Mouse (Mus musculus) Muller cell, postnatal 12 days (primary cell): ENCODE results near the gene Pex26.
A peak's percentile ranks its signal among the peaks of the same experiment; 100 is the strongest.

ENCODE experiments used
- DNase-seq: peaks from one replicate; pipeline ENCODE4 v3.0.0-alpha.2; 2015; ENCODE audit errors: inconsistent ontology term

The Pex26 gene

DNA sequence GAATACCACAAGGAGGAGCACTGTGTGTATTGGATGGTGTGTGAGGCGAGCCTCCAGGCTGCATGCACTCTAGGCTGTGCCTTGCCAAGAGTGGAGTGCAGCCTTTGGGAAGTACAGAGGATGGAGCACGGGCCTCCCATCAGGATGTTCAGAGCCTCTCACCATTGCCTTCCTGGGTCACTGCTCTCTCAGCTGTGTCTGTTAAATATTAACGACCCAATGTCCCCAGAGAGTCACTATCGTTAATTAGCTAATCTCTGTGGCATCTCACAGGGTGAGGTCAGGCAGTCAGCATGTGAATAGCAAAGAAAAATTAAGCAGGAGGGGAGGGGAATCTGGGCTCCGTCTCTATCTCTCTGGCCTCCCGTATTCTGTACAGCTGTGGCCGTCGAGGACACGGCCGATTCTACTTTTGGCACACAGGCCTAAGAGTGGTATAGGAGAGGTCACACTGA lies 17.3 kb upstream of the Pex26 start:
- no peak for DNase-seq

DNA sequence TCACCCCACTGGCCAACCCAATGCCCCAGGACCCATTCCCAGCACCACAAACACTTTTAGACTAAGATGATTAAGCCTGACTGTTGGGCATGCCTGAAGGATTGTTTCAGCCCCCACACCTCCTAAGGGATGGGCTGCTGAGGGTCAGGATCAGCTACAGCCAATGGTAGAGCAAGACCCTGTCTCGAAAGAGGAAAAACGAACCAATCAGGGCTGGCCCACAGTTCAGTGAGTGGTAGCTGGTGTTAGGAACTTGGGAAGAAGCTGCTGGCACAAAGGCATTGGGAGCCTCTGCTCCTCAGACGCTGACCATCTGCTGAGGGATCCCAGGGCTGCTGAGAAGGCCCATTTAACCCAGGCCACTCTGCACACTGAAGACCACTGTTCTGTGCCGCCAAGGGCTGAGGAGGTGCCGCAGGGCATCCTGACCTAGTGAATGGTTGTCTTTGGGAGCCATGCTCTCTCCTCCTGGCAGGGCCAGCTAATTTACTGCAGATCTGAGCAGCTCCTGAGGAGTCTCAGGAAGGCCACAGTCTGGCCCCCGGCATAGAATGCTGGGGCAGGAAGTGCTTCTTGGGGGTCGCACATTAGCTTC lies 16.0 kb upstream of the Pex26 start:
- DNase-seq, result no peak

DNA sequence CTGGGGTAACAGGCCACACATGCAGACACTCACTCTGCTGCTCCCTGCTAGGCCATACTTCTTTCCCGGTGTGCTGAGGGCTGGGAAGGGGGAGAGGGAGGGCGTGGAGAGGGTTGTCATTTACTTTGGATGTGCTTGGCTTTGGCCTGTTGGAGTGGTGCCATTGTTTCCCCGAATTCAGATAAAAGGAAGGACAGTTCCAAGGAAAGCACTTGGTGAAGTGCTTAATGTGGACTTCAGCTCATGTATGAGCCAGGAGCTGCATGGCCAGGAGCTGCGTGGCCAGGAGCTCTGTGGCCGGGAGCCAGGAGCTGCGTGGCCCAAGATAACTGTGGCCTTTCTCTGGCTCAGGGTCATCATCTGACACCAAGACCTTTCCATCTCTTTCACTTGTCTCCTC lies 12.4 kb upstream of the Pex26 start:
- DNase-seq, result no peak

DNA sequence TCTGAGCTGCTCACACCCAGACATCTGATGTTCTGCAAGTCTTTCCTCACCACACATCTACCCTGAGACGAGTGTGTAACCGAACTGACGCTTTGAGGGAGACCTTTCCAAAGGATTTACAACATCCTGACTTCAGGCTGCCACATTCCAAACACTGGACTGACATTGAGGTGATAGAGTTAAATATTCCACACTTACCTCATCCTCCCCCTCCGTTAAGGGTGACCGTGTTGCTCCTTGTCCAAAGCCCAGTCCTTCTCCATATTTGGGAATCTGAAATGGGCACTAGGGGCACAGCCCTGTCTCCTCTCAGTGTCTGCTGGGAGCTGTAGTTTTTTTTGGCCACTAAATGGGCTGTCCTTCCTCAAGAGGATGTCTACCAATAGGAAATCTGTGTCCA lies 10.0 kb upstream of the Pex26 start:
- no peak for DNase-seq

DNA sequence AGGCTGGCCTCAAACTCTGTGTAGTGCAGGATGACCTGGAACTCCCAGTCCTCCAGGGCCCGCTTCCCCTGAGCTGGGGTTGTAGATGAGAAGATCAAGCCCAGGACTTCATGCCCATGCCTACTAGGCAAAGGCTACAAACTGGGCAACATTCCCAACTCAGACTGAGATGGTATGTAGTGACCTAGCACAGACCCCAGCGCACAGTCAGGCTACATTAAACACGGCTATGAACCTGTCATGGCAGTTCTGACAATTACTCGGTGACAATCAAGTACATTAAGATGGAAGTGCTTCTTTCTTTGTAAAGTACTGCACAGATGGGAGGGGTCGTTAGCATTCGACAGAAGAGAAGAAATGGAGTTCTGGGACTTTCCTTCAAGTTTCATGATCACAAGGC lies 8.7 kb upstream of the Pex26 start:
- no peak for DNase-seq

DNA sequence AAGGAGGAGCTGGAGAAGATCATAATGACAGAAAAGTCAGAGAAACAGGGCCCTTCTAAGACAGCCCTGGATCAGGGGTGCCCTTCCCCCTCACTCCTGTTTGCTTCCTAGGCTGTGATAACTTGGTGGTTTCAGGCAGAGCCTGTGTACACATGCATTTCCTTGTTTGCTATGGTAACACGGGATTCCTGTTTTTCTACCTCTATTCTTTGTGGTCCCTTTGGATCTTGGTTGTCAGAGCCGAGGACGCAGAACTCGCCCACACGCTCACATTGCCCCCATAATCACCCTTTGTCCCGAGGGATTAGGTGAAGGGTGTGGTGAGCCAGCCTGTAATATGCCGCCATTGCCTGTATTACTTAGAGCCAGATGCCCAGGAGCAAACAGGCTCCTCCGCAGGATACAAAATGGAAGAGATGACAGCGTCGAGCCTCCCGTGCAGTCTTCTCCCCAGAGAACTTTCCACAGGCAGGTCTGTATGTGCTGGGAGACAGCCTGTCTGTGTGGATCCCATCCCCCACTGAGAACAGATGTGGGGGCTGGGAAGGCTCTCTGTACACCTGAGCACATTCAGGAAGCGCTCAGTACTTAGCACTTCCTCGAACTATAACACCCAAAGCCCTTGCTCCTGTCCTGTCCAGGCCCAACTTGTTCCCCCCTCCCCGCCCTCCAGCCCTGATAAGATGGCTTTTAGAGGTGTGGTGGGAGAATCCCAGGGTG lies 7.3 kb upstream of the Pex26 start:
- no peak for DNase-seq

DNA sequence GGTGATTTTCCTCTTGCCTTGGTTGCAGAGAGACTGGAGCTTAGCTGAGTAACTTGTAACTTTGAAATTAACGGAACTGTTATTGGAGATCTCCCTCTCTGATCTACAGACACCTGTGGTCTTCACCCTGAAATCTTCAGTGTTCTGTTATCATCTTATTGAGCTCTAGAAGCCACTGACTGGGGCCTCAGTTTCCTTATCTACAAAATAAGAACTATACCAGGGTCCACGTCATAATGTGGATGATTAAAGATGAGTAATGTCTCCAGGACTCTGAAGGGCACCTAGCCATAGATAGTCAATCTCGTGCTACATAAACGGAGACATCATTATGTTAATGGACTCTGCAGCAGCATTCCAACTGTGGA lies 6.8 kb upstream of the Pex26 start:
- DNase-seq, result no peak

- no peak for DNase-seq
These were observed 6.3 kb upstream of the Pex26 start for GRCm38 (mm10) chr6:121177118-121177708.

- DNase-seq, result peak; percentile 47
These were observed 4.6 kb upstream of the Pex26 start for GRCm38 (mm10) chr6:121178700-121179358.

DNA sequence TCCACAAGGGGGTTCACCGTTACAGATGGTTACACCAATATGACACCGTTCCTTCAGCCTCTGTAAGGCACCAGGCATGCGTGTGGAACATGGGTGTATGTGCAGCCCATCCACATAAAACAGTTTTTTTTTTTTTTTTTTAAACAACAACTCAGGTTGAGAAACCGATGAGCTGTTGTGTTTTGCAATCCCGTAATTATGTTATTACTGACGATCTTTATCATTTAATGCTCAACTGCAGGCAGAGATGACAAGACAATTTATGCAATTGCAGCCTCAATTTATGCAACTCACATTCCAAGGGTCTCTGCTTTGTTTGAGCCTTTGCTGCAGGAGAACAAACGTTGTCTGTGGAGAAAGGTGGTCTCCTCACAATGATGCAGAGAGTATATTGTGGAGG lies 3.6 kb upstream of the Pex26 start:
- no peak for DNase-seq

GRCm38 (mm10) chr6:121184198-121185140 lies 1.0 kb downstream of the Pex26 start:
- DNase-seq, result peak; percentile 47

- no peak for DNase-seq
These were observed 1.8 kb downstream of the Pex26 start for GRCm38 (mm10) chr6:121185232-121185631.

- DNase-seq, result no peak
These were observed 8.0 kb downstream of the Pex26 start for GRCm38 (mm10) chr6:121191261-121192009.

DNA sequence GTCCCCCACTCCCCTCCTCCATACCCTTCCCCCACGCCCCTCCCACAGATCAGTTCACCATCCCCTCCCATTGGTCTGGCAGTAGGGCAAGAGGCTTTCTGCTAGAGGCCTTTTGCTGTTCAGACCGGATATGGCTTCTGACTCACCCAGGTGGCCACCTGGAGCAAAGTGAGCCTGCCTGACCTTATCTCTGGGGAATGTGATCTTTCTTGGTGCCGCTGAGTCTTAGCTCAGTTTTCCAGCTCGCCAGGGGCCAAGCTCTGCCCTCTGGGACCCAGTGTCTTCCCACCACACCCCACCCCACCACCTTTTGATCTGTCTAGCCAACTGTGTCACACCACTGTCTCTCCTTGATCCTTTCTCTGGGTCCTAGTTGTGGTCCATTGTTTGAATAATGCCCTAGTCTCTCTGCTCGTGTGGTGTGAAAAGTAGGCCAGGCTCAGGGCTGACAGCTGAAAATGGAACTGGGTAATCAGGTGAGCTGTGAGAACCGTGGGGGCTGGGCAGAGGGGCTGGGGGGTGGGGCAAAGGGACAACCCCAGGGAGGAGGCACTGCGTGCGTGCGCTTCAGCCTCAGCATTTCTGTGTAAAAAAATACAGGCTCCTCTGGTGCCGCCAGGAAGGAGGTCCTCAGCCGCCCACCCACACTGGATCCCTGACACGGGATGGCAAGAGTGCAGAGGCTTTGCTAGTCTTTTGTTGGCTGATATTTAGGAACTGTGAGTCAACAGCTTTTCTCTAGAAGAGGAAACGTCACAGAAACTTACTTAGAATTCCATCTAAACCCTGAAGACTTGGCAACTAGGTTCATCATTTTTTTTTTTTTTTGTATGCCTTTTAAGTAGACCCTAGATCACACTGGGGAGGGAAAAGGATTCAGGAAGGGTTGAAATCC lies 10.8 kb downstream of the Pex26 start:
- peak; percentile 36 for DNase-seq

- peak; percentile 32 for DNase-seq
These were observed 11.7 kb downstream of the Pex26 start for GRCm38 (mm10) chr6:121194956-121195731.

DNA sequence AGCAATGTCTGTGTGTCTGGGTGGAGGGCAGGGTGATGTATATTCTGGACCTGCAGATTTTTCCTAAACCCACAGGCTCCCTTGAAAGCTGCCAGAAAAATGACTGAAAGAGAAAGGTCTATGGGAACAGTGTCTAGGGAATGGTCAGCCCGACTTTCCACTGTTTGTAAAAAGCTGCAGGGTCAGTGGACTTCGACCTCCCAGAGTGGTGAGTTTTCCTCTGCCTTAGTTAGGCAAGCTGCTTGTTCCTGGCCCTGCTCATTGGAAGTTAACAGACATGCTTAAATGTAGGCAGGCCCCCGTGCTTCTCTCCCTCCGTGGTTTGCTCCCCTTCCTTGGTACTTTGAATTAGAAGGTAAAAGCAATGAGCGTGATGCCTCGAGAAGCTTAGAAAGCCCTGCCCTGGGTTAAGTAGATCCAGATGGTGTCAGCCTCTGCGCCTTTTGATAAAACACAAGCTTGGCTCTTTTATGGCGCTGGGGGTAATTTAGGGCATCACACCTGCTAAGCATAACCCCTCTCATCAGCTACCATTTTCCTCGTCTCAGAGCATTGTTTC lies 14.4 kb downstream of the Pex26 start:
- no peak for DNase-seq

DNA sequence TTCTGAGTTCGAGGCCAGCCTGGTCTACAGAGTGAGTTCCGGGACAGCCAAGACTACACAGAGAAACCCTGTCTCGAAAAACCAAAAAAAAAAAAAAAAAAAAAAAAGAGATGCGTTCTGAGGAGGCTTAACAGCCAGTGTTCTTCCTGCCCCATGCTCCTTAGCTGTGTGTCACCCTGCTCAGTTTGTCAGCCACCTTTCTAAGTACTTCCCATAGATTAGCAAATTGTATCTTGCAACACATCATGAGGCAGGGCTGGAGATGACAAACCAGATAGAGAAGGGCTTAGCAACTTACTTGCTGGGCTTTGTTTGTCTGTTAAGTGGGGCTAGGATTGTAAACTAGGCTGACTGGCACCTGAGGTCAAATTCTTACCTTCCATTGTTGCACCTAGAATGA lies 17.0 kb downstream of the Pex26 start:
- no peak for DNase-seq

DNA sequence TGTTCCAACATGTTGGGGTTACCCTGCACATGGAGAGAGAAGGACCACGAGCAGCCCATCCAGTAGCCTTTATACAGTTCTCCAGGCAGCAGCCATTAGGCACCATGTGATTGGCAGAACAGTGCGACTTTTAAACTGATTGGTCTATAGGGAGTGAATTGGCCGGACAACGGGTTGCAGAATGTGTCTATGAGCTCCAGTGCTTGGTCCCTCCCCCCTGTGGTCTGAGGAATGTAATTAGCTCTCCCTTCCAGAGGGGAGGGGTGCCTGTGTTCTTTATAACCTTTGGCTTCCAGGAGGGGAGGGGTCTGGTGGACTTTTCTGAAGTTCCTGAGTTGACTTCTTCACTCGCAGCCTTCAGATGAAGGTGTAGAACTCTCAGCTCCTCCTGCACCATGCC lies 18.6 kb downstream of the Pex26 start:
- no peak for DNase-seq

GRCm38 (mm10) chr6:121206481-121206880 lies 23.0 kb downstream of the Pex26 start:
- no peak for DNase-seq
